Mouse (Mus musculus) left cerebral cortex, postnatal 36 days (tissue): ENCODE data around the gene Setd7. TPM values are rescaled to one million over a fixed set of nuclear protein-coding genes. Genes with fewer than 3 reads are reported as not detected.

Experiments used
- DNase-seq, 2 experiments: peaks; one replicate each; pipeline ENCODE4 v3.0.0; 2021 to 2022; ENCODE audit warnings: low spot score in 2 of 2, mixed read lengths in 1 of 2
- intact Hi-C: fragments of 180-260 bp; cut with DNase I; formaldehyde crosslinking; loops from one replicate; pipeline ENCODE4 v1.15.1; 2025
- total RNA-seq, 2 experiments: library from RNA; stranded (reverse); gene quantifications; 2 replicates each; pipeline ENCODE4 v1.2.3; 2021

Setd7 gene
- total RNA-seq, 2 experiments from 2014 or later: 138 to 141 TPM

GRCm38 (mm10) chr3:51561109-51561992 lies 672 bp upstream of the Setd7 start:
- DNase-seq: peak; percentile 59 to 66
- intact Hi-C loops: loop anchor here (2.0 to 10.0 kb wide), 3 partner anchors 79 to 653 kb away; partner anchors contain the start of gene Rab33b

- peak; percentile 72 to 76 for DNase-seq
- intact Hi-C loops: loop anchor here (2.0 to 10.0 kb wide), 4 partner anchors 43 to 655 kb away; partner anchors contain the start of gene Rab33b
Measured at GRCm38 (mm10) chr3:51559594-51560450, 857 bp downstream of the Setd7 start.

- DNase-seq: no peak
- intact Hi-C loops: no loop called here
Measured at GRCm38 (mm10) chr3:51555583-51555982, 5.1 kb downstream of the Setd7 start.

GRCm38 (mm10) chr3:51554836-51555235 lies 5.8 kb downstream of the Setd7 start:
- no peak for DNase-seq
- intact Hi-C loops: no loop called here

- intact Hi-C loops: no loop called here
- no peak for DNase-seq
Measured at GRCm38 (mm10) chr3:51554067-51554466, 6.6 kb downstream of the Setd7 start.

- intact Hi-C loops: no loop called here
- DNase-seq: peak in 1 of 2 experiments; percentile 25
Measured at GRCm38 (mm10) chr3:51553497-51553875, 7.2 kb downstream of the Setd7 start.

GRCm38 (mm10) chr3:51552841-51553496 lies 7.7 kb downstream of the Setd7 start:
- intact Hi-C loops: no loop called here
- DNase-seq: no peak

GRCm38 (mm10) chr3:51552197-51552596 lies 8.5 kb downstream of the Setd7 start:
- intact Hi-C loops: no loop called here

GRCm38 (mm10) chr3:51548987-51549579 lies 11.6 kb downstream of the Setd7 start:
- intact Hi-C loops: no loop called here
- no peak for DNase-seq

More at GRCm38 (mm10) chr3:51552197-51552596, 8.5 kb downstream of the Setd7 start:
- DNase-seq: no peak

GRCm38 (mm10) chr3:51547577-51547976 lies 13.1 kb downstream of the Setd7 start:
- no peak for DNase-seq
- intact Hi-C loops: no loop called here

- intact Hi-C loops: no loop called here
- DNase-seq: no peak
Measured at GRCm38 (mm10) chr3:51544442-51545128, 16.1 kb downstream of the Setd7 start.

- DNase-seq: no peak
- intact Hi-C loops: no loop called here
Measured at GRCm38 (mm10) chr3:51540659-51541058, 20.0 kb downstream of the Setd7 start.

GRCm38 (mm10) chr3:51539567-51540408 lies 20.9 kb downstream of the Setd7 start:
- intact Hi-C loops: no loop called here
- peak; percentile 32 to 40 for DNase-seq

- intact Hi-C loops: no loop called here
- no peak for DNase-seq
Measured at GRCm38 (mm10) chr3:51534013-51534412, 26.7 kb downstream of the Setd7 start.

GRCm38 (mm10) chr3:51533573-51533972 lies 27.1 kb downstream of the Setd7 start:
- no peak for DNase-seq
- intact Hi-C loops: no loop called here

- intact Hi-C loops: no loop called here
- DNase-seq: no peak
Measured at GRCm38 (mm10) chr3:51532282-51532620, 28.4 kb downstream of the Setd7 start.

- intact Hi-C loops: no loop called here
Measured at GRCm38 (mm10) chr3:51531473-51532281, 29.0 kb downstream of the Setd7 start.

More at GRCm38 (mm10) chr3:51531473-51532281, 29.0 kb downstream of the Setd7 start:
- DNase-seq: no peak
